Mouse (Mus musculus) bone marrow, adult 2 months (tissue): ENCODE measurements around the gene Camk1g.

Experiments used
- CTCF ChIP-seq: fragments of 200-500 bp; IDR thresholded peaks from 2 replicates; pipeline ENCODE4 v1.5.1; 2011; ENCODE audit warnings: low read length, control low read depth; ENCODE audit not compliant: control insufficient read depth, insufficient read depth
- POLR2A ChIP-seq: fragments of 200-500 bp; IDR thresholded peaks from 2 replicates; pipeline ENCODE4 v1.6.1; 2011; ENCODE audit warnings: low read depth, mild to moderate bottlenecking, control low read depth, low read length, borderline replicate concordance; ENCODE audit not compliant: control insufficient read depth

DNA sequence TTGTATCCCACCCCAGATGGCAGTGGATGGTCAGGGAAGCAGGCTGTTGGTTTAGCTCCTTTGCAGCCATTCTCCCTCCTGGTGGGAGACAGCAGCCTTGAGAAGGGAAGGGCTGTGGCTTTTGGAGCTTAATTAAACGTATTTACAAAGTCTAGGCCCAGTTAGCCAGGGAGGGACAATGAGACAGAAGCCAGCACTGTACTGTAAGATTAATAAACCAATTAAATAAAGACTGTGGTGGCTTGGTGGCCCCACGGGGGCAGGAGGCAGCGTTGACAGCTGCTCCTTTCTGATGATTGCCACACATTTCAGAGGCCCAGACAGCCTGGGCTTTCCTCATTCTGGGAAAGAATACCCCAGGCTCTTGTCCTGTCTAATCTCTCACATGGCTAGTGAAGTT, 19.4 kb upstream of the Camk1g start:
- TF ChIP-seq POLR2A (no peak), CTCF (no peak)
